Mouse (Mus musculus) ES-E14 (cell line): Measurements from ENCODE around the gene Kif26b.

ENCODE experiments used
- CHD2 ChIP-seq: IDR thresholded peaks from 2 replicates; pipeline ENCODE4 v1.6.1; 2014; ENCODE audit warnings: mild to moderate bottlenecking, low read depth, low read length, inconsistent platforms
- HCFC1 ChIP-seq: IDR thresholded peaks from 2 replicates; pipeline ENCODE4 v1.6.1; 2012; ENCODE audit warnings: low read length, inconsistent platforms, borderline replicate concordance; ENCODE audit not compliant: insufficient read depth
- MAFK ChIP-seq: IDR thresholded peaks from 2 replicates; pipeline ENCODE4 v1.6.1; 2014; ENCODE audit warnings: mild to moderate bottlenecking, low read depth, low read length, inconsistent platforms; ENCODE audit not compliant: insufficient read depth
- ZC3H11A ChIP-seq: IDR thresholded peaks from 2 replicates; pipeline ENCODE4 v1.6.1; 2012; ENCODE audit warnings: low read depth, mild to moderate bottlenecking, inconsistent platforms, low read length, borderline replicate concordance
- ZNF384 ChIP-seq: IDR thresholded peaks from 2 replicates; pipeline ENCODE4 v1.6.1; 2012; ENCODE audit warnings: low read depth, low read length, inconsistent platforms

- TF ChIP-seq ZC3H11A (no peak), CHD2 (no peak), ZNF384 (no peak), HCFC1 (no peak), MAFK (no peak)
These were observed 255.1 kb downstream of the Kif26b start for GRCm38 (mm10) chr1:178784043-178784442.
